Mouse (Mus musculus) kidney, adult 9 months (tissue): ENCODE measurements around the gene Pnp.
"Not testable (repeated sequence)": the region's sequence is repeated elsewhere in the genome, so short reads cannot be mapped to it uniquely, and the experiment has no call there.

Experiments used
- DNase-seq: peaks from one replicate; pipeline ENCODE4 v3.0.0; 2022

The Pnp gene

DNA sequence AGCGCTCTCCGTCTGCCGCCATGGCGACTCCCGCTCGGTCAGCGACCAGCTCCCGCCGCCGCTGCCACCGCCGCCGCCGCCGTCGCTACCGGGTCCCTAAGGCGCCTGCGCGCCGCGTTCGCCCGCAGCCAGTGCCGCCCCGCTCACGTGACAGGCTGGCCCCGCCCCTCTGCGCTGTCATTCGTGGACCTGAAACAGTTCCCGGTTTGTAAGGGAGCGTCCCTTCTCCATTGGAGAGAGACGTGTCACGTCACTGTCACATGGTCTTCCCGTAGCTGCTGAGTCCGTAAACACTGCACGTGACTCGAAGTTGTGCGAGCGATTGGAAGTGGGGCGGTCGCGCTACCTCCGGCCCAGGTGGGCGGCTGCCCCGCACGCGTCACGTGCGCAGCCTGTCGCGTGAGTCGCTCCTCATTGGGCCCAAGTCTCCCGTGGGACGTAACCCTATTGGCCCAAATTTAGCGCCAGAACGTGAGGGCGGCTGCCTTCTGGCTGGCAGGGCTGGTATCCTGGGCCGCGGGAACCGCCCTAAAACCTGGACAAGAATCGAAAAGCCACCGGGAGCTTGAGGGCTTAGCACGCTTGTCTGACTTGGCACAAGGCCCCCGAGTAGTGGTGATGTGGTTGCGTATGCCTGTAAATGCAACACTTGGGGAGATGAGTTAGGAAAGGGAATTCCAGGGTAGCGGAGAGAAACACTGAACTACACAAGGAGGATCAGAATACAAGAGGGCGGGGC lies at the start of gene Pnp, which contains the start of gene Pip4p1:
Pnp (plus strand) TSS at position 329 of the 739 bp plus-strand sequence.
Pip4p1 (minus strand) TSS at position 103 of the 739 bp plus-strand sequence.
- DNase-seq = peak; percentile 100

DNA sequence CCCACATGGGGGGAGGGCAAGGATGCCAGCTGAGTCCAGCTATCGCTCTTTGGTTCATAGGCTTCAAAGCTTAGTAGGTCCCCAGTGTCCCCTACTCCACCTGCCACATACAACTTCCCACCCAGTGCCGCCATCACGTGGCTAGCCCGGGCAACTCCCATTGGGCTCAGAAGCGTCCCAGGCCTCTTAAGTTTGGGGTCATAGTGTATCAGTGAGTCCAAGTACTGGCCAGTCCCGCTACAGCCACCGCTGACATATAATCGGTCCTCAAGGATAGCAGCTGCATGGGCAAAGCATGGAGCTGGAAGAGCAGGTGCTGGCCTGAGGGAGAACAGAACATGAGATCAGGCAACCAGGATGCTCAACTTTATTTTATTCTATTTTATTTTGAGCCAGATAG lies 39.3 kb upstream of the Pnp start:
- no peak for DNase-seq

GRCm38 (mm10) chr14:50892091-50892490 lies 38.8 kb upstream of the Pnp start:
- no peak for DNase-seq

- no peak for DNase-seq
These were observed 38.1 kb upstream of the Pnp start for GRCm38 (mm10) chr14:50892541-50893459.

- no peak for DNase-seq
These were observed 35.5 kb upstream of the Pnp start for GRCm38 (mm10) chr14:50895407-50895806.

DNA sequence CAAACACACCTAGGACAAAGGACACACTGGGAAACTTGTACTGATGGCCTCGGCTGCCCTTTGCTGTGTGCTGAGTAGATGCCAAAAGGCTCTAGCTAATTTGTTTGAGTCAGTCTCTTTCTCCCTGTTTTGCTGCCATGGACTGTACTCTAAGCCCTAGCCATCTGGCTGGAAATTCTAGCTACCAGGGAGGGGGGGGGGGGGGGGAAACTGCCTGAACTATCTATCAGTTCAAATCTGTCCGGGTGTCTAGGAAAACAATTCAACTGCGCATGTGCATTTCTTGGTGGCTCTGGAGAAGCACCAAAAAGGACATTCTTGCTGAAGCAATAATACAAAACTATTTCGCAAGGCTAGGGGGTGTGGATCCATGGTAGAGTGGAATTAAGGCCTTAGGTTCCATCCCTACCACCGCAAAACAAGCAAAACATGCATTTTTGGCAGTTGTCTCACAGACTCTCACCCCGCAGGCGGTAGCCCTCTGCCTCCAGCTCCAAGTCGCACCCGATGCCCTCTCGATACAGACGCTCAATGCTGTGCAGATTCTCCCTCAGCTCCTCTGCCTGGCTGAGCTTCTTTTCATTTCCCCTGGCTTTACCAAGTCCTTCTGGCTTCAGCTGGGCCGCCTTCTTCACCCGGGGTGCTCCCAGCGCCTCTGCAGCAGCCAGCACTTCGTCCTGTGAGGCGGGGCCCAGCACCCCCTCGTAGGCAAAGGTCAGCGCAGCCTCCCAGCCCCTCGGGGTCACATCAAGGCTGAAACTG lies 34.7 kb upstream of the Pnp start:
- peak; percentile 57 for DNase-seq

DNA sequence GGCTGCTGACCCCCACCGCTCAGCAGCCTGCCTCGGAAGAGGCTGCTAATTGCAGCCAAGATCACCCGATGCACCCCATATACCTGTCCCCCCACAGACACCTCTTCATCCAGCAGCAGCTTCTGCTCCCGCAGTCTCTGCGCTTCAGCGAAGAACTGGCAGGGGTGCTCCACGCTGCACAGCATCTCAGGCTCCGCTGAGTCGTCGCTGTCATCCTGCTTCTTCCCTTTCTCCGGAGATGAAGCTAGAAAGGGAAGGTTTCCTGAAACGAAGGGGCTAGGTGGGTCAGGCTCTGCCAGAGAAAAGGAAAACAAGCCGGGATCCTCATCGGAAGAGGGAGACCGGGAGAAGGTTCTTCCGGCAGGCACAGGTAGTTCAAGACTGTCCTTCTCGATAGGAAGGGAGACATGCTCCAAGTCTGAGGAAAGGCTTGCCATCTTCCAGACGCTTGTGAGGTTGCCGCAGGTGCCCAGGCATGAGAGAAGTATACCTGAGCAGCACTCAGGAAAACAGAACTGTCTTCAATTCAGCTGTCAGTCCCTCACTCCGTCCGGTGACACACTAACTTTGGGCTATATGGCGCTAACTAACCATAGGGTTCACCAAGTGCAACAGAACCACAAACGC lies 34.0 kb upstream of the Pnp start:
- no peak for DNase-seq

DNA sequence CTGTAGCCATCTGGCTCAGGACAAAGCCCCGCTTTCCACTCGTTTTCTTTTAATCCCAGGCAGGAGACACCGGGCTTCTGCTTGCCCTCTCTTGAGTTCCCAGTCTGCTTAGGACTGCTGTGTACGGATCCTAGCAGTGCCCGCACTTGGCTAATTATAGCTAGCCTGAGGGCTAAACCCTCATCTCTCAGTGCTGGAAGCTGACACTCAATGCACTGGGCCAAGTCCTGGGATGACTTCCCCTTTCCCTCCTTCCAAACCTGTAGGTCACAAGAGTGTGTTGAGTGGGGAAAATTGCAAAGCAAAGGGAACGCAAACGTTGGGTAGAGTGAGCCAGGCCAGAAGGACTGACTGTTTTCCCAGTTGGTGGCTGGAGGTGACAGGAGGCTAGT lies 33.5 kb upstream of the Pnp start, which contains the start of gene Klhl33:
Klhl33 (minus strand) TSS at position 134 of the 392 bp plus-strand sequence.
- no peak for DNase-seq

DNA sequence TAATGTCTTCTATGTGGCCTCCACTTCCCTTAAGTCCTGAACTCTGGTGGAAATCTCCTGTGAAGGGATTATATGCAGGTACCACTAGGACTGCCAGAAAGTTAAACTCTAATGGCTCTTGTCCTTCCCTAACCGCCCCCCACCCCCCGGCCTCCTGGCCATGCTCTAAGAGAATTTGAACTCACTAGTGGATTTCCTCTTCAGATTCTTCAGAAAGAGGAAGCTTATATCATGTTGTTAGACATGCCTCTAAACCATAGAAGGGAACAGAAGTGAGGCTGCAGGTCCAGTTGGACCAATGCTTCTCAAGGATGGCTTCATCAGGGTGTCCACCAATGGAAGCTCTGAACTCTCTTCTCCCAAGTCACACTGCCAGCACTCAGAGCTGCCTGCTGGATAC lies 32.9 kb upstream of the Pnp start:
- not testable (repeated sequence) for DNase-seq

GRCm38 (mm10) chr14:50903973-50904827 lies 26.7 kb upstream of the Pnp start:
- no peak for DNase-seq

- no peak for DNase-seq
These were observed 26.1 kb upstream of the Pnp start for GRCm38 (mm10) chr14:50904828-50905129.

- DNase-seq = not testable (repeated sequence)
These were observed 25.6 kb upstream of the Pnp start for GRCm38 (mm10) chr14:50905327-50905726.

DNA sequence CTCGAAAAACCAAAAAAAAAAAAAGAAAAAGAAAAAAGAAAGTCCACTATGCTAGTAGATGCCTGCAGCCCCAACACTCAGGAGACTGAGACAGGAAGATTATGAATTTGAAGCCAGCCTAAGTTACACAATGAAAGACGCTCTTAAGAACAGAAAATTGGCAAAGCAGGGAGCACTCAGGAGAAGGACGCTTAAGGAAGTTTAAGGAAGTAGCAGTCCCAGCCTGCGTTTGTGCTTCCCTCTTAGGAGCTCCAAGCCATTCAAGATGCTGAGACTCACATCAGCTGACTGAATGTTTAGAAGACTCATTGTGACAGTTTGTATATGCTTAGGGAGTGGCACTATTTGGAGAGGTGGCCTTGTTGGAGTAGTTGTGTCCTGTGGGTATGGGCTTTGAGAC lies 22.8 kb upstream of the Pnp start:
- no peak for DNase-seq

DNA sequence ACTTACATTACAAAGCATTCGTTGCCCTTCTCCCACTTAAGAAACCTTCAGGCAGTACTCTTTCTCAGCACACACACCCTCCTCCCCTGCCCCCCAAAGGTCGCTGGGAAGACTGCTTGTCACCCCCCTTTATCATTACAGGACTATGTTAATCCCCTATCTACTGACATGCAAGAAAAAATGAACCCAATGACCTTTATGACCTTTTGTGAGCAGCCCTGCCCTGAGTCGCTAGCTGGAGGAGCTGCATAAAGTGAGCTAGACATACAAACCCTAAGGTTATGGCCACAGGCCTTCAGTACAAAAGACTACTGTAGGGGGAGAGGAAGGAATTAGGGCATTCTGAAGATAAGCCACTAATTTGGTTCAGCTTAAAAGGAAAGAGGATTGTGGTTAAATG lies 19.5 kb upstream of the Pnp start:
- DNase-seq = no peak

DNA sequence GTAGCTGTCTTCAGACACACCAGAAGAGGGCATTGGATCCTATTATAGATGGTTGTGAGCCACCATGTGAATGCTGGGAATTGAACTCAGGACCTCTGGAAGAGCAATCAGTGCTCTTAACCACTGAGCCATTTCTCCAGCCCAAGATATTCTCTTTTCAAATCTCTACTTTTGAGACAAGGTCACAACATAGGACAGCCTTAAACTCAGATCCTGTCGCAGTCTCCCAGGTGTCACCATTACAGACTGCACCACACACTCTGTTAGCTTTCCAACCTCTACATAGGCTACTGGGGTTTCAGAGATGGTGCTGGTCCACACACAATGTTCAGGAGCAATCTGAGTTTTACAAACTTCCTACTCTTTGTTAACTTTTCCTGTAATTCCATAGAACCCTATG lies 7.4 kb upstream of the Pnp start:
- not testable (repeated sequence) for DNase-seq

DNA sequence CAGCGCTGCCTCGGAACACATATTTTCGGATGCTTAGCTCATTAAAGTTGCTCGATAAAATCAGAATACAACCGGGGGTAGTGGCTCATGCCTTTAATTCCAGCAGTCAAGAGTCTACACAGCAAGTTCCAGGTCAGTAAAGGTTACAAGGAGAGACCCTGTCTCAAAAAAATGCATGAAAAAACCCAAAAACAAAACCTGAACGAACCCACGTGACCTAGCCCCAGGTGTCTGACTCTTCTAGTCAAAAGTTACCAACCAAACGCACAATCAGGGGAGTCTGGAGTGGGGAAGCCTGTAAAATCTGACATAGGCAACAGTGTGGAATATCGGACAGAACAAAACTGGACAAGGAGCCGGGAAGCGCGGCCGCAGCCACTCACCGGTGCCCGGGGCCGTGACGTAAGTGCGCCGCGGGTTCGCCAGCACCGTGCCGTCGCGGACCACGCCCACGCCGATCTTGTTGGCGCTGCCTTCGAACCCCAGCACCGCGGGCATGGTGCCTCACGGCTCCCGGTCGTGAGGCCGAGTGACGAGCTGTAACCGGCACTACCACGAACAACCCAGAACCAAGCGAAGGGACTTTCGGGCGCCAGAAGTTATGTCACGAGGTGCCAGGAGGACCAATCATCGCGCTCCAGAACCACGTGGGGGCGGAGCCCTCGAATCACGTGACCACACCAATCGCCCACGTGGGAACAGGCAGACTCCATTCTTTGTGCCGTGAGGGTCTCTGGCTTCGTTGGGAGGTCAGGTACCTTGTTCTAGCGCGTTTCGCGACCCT lies 6.4 kb upstream of the Pnp start, which contains the start of the genes Osgep and Apex1:
Osgep (minus strand) TSS at position 613 of the 784 bp plus-strand sequence.
Apex1 (plus strand) TSS at position 688 of the 784 bp plus-strand sequence.
- peak; percentile 98 for DNase-seq

DNA sequence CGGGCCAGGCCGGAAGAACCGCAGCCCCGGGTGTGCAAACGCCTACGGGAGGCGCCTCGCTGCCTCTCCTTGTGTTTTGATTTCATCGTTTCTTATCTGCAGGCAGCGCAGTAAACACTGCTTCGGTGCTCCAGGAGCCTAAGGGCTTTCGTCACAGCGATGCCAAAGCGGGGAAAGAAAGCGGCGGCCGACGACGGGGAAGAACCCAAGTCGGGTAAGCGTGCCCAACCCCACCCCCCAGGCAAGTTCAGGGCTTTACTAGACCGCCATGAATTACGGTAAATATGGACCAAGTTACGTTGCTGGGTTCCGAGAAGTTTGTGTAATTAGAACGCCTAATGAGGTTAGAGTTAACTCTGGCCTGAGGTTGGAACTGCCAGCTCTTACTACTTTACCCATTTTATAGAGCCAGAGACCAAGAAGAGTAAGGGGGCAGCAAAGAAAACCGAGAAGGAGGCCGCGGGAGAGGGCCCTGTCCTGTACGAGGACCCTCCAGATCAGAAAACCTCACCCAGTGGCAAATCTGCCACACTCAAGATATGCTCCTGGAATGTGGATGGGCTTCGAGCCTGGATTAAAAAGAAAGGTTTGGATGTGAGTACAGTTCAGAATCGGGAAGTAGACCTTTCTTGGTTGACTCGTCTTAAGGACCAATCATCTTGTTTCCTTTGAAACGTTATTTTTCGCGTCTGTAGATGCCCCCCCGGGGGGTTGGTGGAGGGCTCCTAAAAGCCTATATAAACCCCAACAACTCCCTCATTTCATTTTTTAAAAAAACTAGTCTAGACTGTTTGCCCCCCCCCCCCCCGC lies 5.6 kb upstream of the Pnp start:
- DNase-seq = no peak

DNA sequence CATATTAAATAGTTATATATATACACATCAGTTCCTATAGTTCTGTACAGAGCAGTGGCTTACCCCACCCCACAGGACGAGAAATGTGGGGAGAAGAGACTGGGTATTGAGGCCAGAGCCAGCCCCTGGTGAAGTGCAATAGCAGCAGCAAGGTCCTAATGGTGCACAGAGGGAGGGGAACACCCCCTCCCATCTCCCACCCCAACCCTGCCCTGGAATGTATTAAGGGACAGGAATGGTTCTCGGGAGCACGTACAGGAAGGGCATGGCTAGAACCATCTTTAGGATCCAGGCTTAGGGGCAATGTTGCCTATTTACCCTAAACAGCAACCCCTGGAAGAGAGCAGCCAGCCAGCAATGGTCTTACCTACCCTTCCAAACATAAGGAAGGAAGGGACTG lies 3.5 kb upstream of the Pnp start:
- DNase-seq = no peak

DNA sequence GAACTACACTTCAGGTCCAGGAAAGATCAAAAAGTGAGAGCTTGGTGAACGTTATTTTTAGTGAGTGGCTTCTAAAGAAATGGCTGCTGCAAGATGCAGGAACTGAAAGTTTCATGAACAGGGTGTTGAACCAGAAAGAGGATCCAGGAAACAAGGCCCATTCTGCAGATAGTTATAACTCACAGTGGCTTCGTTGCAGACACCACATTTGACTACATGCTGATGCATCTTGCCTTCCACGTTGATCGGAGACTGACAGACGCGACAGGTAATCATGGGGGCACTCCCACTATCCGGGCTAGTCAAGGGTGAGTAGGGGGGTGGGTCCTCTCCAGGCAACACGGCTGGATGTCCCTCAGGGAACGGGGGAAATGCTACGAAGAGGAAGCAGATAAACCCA lies 931 bp upstream of the Pnp start:
- no peak for DNase-seq

- DNase-seq = peak; percentile 82
These were observed 517 bp upstream of the Pnp start for GRCm38 (mm10) chr14:50930377-50930753.
